Mouse (Mus musculus): ENCODE data around the gene Sema4d. TPM values are rescaled to one million over a fixed set of nuclear protein-coding genes. Genes with fewer than 3 reads are reported as not detected.

Sema4d gene
- total and polyA plus RNA-seq, 2 experiments from 2014 or later: 13.7 to 33.1 TPM

DNA sequence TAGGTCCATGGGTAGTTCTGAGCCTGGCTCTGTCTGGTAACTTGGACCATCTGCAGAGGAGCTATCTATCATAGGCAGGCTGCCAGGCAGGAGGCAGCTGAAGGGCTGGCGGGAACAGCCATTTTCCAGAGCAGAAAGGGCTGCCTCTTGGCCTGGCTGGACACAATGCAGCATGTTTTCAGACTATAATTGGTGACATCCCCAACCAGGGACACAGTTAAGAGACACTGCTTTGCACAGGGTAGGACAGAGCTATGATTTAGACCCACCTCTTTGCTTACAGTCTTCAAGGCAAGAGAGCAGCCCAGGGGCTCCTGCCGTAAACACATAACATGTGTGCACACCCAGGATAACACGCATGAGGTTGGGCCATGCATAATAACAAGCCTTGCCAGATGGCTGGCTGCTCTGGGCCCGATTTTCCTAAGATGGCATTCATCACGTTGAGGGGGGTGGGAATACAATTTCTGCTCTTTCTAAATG is 23.1 kb upstream of the Sema4d start:
- H3K9me3 ChIP-seq (ENCODE audit: low read length): no peaks in the 10 kb centered on the region
- H3K4me2 ChIP-seq (ENCODE audit: low read depth, low read length): no peak overlapping the region
- WGBS: 35% methylated on average over 5 of the region's 5 CpGs
- ATAC-seq (peak; percentile 68), DNase-seq (ENCODE audit: low spot score) (peak; percentile 63)
- no peak overlapping the region for H3K9ac ChIP-seq (replicated peaks; ENCODE audit: low read length)
- peak overlapping the region; percentile 69 for H3K27ac ChIP-seq
- no peak overlapping the region for H3K4me3 ChIP-seq (ENCODE audit: low read length)
- no peaks in the 10 kb centered on the region for H3K27me3 ChIP-seq (ENCODE audit: insufficient read depth, low read length)
- H3K36me3 ChIP-seq (ENCODE audit: insufficient read depth, low read length): no peaks in the 10 kb centered on the region
- no peak for TF ChIP-seq CTCF (IDR thresholded peaks at IDR 0.05; ENCODE audit: low read depth)
- H3K4me1 ChIP-seq (ENCODE audit: insufficient read depth, low read length): peaks cover 8% of the 10 kb centered on the region

DNA sequence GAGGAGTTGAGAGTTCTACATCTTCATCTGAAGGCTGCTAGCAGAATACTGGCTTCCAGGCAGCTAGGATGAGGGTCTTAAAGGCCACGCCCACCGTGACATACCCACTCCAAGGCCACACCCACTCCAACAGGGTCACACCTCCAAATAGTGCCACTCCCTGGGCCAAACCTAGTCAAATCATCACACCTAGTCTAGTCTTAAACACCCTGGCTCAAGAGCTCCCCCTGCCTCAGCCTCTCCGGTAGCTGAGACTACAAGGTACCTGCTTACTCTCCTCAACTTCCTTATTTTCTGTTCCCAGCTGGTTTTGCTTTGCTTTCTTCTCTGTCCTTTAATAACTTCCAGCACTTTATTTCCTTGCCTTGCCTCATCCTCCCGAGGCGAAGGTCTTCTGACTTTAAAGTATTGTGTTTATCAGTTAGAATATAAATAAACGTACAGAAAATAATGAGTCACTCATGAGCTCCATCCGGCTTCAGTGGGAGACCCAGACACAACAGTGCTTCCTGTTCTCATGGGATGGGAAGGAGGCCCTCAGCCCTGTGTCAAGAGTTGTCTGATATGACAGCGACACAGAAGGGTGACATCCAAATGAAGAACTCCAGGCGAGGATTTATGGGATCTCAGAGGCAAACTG is 22.4 kb upstream of the Sema4d start:
- H3K36me3 ChIP-seq (ENCODE audit: insufficient read depth, low read length): no peaks in the 10 kb centered on the region
- H3K4me1 ChIP-seq (ENCODE audit: insufficient read depth, low read length): peaks cover 8% of the 10 kb centered on the region
- H3K4me2 ChIP-seq (ENCODE audit: low read depth, low read length): no peak overlapping the region
- H3K27ac ChIP-seq: peak overlapping the region; percentile 69
- no peak overlapping the region for H3K4me3 ChIP-seq (ENCODE audit: low read length)
- WGBS: 72% methylated on average over 9 of the region's 9 CpGs
- no peak overlapping the region for H3K9ac ChIP-seq (replicated peaks; ENCODE audit: low read length)
- ATAC-seq: no peak
- TF ChIP-seq CTCF (IDR thresholded peaks at IDR 0.05; ENCODE audit: low read depth): peak; percentile 30
- H3K9me3 ChIP-seq (ENCODE audit: low read length): no peaks in the 10 kb centered on the region
- H3K27me3 ChIP-seq (ENCODE audit: insufficient read depth, low read length): no peaks in the 10 kb centered on the region
- no peak for DNase-seq (ENCODE audit: low spot score)

DNA sequence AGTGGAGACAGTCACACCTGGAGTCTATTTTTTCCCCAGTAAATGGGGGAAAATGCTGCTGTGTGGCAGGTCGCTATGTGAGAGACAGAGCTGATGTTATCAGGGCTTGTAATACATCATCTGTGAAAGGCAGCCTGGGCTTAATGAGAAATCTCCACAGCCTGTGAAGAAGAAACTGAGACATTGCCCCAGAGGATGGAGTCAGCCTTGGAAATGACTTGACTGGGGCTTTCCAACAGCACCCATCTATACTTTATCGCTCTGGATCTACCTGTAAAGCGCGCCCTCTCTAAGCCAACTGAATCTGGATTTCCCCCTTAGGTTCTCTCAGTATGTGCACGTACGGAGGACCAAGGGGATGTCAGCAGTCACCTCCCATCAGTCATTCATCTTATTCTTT is 21.1 kb upstream of the Sema4d start:
- Histone ChIP-seq H3K4me2 (ENCODE audit: low read depth, low read length) (no peak overlapping the region), H3K27me3 (ENCODE audit: insufficient read depth, low read length) (no peaks in the 10 kb centered on the region), H3K27ac (no peak overlapping the region), H3K36me3 (ENCODE audit: insufficient read depth, low read length) (no peaks in the 10 kb centered on the region), H3K9me3 (ENCODE audit: low read length) (no peaks in the 10 kb centered on the region), H3K4me3 (ENCODE audit: low read length) (no peak overlapping the region), H3K4me1 (ENCODE audit: insufficient read depth, low read length) (peaks cover 8% of the 10 kb centered on the region), H3K9ac (replicated peaks; ENCODE audit: low read length) (no peak overlapping the region)
- ATAC-seq (no peak), DNase-seq (ENCODE audit: low spot score) (no peak)
- no peak for TF ChIP-seq CTCF (IDR thresholded peaks at IDR 0.05; ENCODE audit: low read depth)
- 90% methylated on average over 6 of the region's 6 CpGs for WGBS

DNA sequence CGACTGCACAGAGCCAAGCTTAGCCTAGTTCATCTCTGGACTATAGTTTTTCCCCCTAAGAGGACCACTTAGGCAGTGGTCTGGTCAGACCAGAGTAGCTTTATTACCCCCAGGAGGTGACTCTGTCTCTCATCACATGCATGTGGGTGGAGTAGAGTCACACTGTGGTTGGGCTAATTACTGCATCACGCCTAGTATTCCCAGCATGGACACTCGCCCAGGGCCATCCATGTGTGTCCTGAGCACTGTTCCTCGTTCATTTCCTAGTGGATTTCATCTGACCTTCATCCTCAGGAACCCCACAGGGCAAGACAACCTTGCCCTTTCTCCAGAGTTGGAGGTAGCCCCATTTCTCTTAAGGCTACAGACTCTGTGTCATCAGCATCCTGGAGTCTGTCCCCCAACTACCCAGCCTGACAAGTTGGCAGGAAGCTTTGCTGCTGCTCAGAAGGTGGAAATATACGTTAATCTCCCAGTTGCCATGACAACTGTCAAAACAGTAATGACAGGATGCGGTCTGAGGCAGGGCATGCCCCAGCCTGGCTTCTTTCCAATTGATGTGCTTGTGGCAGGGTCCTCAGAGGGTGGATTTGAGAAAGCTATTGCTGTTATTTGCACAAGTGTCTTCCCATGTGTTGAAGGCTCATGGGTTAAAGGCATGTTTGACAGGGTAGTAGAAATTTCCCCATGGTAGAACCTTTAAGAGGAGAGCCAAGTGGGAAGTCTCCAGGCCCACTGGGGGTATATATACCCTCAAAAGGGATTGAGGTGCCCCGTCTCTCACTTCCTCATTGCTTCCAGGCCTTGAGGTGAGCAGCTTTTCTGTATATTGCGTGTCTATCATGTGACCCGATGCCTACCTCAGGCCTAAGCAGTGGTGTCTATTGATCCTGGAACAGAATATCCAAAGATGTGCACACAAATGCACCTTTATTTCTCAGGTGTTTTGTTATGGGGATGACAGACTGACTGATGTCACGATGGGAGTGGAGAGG is 20.4 kb upstream of the Sema4d start:
- no peak overlapping the region for H3K9ac ChIP-seq (replicated peaks; ENCODE audit: low read length)
- no peaks in the 10 kb centered on the region for H3K36me3 ChIP-seq (ENCODE audit: insufficient read depth, low read length)
- no peak overlapping the region for H3K4me2 ChIP-seq (ENCODE audit: low read depth, low read length)
- no peak for ATAC-seq
- TF ChIP-seq CTCF (IDR thresholded peaks at IDR 0.05; ENCODE audit: low read depth): no peak
- DNase-seq (ENCODE audit: low spot score): peak; percentile 65
- peaks cover 8% of the 10 kb centered on the region for H3K4me1 ChIP-seq (ENCODE audit: insufficient read depth, low read length)
- H3K9me3 ChIP-seq (ENCODE audit: low read length): no peaks in the 10 kb centered on the region
- no peaks in the 10 kb centered on the region for H3K27me3 ChIP-seq (ENCODE audit: insufficient read depth, low read length)
- H3K27ac ChIP-seq: no peak overlapping the region
- no peak overlapping the region for H3K4me3 ChIP-seq (ENCODE audit: low read length)
- 62% methylated on average over 10 of the region's 10 CpGs for WGBS

DNA sequence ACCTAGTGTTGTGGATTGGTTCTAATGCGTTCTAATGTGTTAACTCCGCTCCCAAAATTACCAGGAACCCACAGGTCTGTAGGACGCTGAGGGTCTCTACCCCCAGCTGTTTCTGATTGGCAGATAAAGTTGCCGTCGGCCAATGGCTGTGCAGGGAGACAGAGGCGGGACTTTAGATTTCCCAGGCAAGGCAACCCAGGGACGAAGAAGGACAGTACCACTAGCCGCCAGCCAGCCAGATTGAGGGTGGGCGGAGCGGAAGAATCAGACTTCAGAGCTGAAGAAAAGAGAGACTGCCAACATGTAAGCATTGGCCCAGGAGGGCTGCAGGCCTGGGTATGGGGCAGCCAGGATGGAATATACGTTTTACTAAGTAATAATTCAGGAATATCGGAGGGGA is 14.6 kb upstream of the Sema4d start:
- DNase-seq (ENCODE audit: low spot score) (peak; percentile 74), ATAC-seq (peak; percentile 66)
- Histone ChIP-seq H3K27ac (no peak overlapping the region), H3K9ac (replicated peaks; ENCODE audit: low read length) (no peak overlapping the region), H3K9me3 (ENCODE audit: low read length) (no peaks in the 10 kb centered on the region), H3K4me2 (ENCODE audit: low read depth, low read length) (no peak overlapping the region), H3K27me3 (ENCODE audit: insufficient read depth, low read length) (no peaks in the 10 kb centered on the region), H3K36me3 (ENCODE audit: insufficient read depth, low read length) (no peaks in the 10 kb centered on the region), H3K4me1 (ENCODE audit: insufficient read depth, low read length) (peaks cover 4% of the 10 kb centered on the region; the same call in 1 of the 2 replicates), H3K4me3 (ENCODE audit: low read length) (no peak overlapping the region)
- WGBS: 26% methylated on average over 12 of the region's 12 CpGs
- TF ChIP-seq CTCF (IDR thresholded peaks at IDR 0.05; ENCODE audit: low read depth): no peak

DNA sequence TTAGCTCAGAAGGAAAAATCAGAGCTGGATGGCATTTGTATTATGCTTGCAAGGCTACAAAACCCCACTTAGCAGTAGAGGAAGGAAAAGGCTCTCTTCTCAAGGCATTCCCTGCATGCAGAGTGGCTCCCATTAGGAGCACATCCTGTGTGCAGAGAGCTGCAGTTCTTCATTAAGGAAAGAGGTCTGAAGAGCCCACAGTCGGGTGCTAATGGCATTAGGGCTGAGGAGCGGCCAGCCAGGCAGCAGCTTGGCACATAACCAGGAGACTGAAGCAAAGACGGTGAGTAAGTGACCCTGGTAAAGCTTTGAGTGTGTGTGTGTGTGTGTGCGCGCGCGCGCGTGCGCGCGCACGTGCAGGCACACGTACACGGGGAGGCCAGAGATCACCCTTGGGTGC is 12.7 kb upstream of the Sema4d start:
- no peak overlapping the region for H3K9ac ChIP-seq (replicated peaks; ENCODE audit: low read length)
- ATAC-seq (peak; percentile 38), DNase-seq (ENCODE audit: low spot score) (peak; percentile 78)
- no peaks in the 10 kb centered on the region for H3K9me3 ChIP-seq (ENCODE audit: low read length)
- 62% methylated on average over 15 of the region's 15 CpGs for WGBS
- no peak for TF ChIP-seq CTCF (IDR thresholded peaks at IDR 0.05; ENCODE audit: low read depth)
- H3K4me3 ChIP-seq (ENCODE audit: low read length): no peak overlapping the region
- peak overlapping the region; percentile 80 for H3K27ac ChIP-seq
- H3K36me3 ChIP-seq (ENCODE audit: insufficient read depth, low read length): no peaks in the 10 kb centered on the region
- H3K4me2 ChIP-seq (ENCODE audit: low read depth, low read length): no peak overlapping the region
- peaks cover 4% of the 10 kb centered on the region; the same call in 1 of the 2 replicates for H3K4me1 ChIP-seq (ENCODE audit: insufficient read depth, low read length)
- H3K27me3 ChIP-seq (ENCODE audit: insufficient read depth, low read length): no peaks in the 10 kb centered on the region

Measured in hindbrain, postnatal 0 days (tissue).